1 mouse cellular context compared by ENCODE assay signal in genomic region chr4:132510352-132510798, GRCm38 (mm10).
A peak's percentile ranks its signal among the peaks of the same experiment; 100 is the strongest.
TF ChIP-seq lines count a peak whose summit lies in the region.

Gene Sesn2 (minus strand): TSS chr4:132510501.

TF ChIP-seq in CH12.LX, 34 proteins besides CTCF, POLR2A, EP300 and RAD21 (continued from another document):
- peak; percentile 16; the same call in 1 of the 2 replicates for TF ChIP-seq MAZ (IDR thresholded peaks at IDR 0.05; ENCODE audit: low read depth, low read length)
